Mouse (Mus musculus) kidney, embryonic 15.5 days (tissue): ENCODE measurements at regions not wholly inside any gene's neighbourhood (a gene's known extent, or its start where the extent isn't known, plus 50 kb on each side); places are given as distances from the start of the nearest gene placed in this dataset.
A peak's percentile ranks its signal among the peaks of the same experiment; 100 is the strongest.
"Not testable (repeated sequence)": the region's sequence is repeated elsewhere in the genome, so short reads cannot be mapped to it uniquely, and the experiment has no call there.

ENCODE experiments used
- ATAC-seq: fragments of 200-750 bp; cut with Nextera tagmentation; replicated peaks from 2 replicates; pipeline ENCODE4 v1.8.0; 2017; ENCODE audit warnings: moderate TSS enrichment; ENCODE audit not compliant: low FRiP score
- H3K27ac ChIP-seq: fragments of 300-500 bp; sonication (generic); 2 replicates; pipeline ENCODE4 v1.5.1; 2015; ENCODE audit warnings: mild to moderate bottlenecking, inconsistent platforms
- H3K27me3 ChIP-seq: fragments of 300-500 bp; sonication (generic); 2 replicates; pipeline ENCODE4 v1.6.1; 2015; ENCODE audit warnings: inconsistent platforms
- H3K36me3 ChIP-seq: fragments of 300-500 bp; sonication (generic); 2 replicates; pipeline ENCODE4 v1.6.1; 2015; ENCODE audit warnings: inconsistent platforms
- H3K4me1 ChIP-seq: fragments of 300-500 bp; sonication (generic); 2 replicates; pipeline ENCODE4 v1.6.1; 2015; ENCODE audit warnings: inconsistent platforms
- H3K4me2 ChIP-seq: fragments of 300-500 bp; sonication (generic); 2 replicates; pipeline ENCODE4 v1.6.1; 2015; ENCODE audit warnings: moderate library complexity, mild to moderate bottlenecking, inconsistent platforms
- H3K4me3 ChIP-seq: fragments of 300-500 bp; sonication (generic); replicated peaks from 2 replicates; pipeline ENCODE4 v1.5.1; 2015; ENCODE audit warnings: mild to moderate bottlenecking, inconsistent platforms
- H3K9ac ChIP-seq: fragments of 300-500 bp; sonication (generic); 2 replicates; pipeline ENCODE4 v1.6.1; 2015; ENCODE audit warnings: mild to moderate bottlenecking, inconsistent platforms
- H3K9me3 ChIP-seq: fragments of 300-500 bp; sonication (generic); replicated peaks from 2 replicates; pipeline ENCODE4 v1.6.1; 2016; ENCODE audit warnings: inconsistent platforms
- WGBS: fragments of 180-500 bp; shearing (Covaris S2); methylation state at CpG from one replicate; pipeline ENCODE4 v1.1.7; 2015; ENCODE audit warnings: mixed read lengths; 5-methylcytosine and 5-hydroxymethylcytosine counted together

DNA sequence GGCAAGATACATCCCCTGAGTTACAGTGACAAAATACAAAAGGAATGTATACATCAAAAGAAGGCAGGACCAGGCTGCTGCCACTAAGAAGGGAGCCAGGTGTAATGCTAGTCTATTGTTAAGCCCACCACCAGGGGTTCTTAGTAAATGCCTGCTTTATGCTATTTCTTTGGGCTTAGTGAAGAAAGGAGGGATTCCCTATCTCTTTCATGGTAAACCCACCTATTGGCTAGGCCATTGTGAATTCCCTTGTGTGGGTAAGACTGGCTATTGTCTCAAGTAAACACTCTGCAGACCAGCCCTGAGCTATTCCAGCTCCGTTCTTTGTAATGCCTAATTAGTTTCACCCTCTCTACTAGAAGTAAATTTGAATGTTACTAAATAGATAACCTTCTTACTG, 716.6 kb upstream of the 1700015G11Rik start:
- not testable (repeated sequence) for H3K9me3 ChIP-seq, H3K4me3 ChIP-seq, H3K27me3 ChIP-seq, ATAC-seq, H3K4me1 ChIP-seq, H3K9ac ChIP-seq, H3K36me3 ChIP-seq, H3K27ac ChIP-seq, H3K4me2 ChIP-seq
- WGBS, result 65% methylated on average over 1 of the region's 1 CpGs

GRCm38 (mm10) chr7:52726236-52726905, 710.8 kb upstream of the 1700015G11Rik start:
- ATAC-seq, result no peak
- 74% methylated on average over 2 of the region's 2 CpGs for WGBS

GRCm38 (mm10) chr7:52702464-52703145, 687.1 kb upstream of the 1700015G11Rik start:
- 51% methylated on average over 3 of the region's 3 CpGs for WGBS
- ATAC-seq, result peak; percentile 88
- Histone ChIP-seq H3K4me2 (no peak overlapping the region), H3K27me3 (no peaks in the 10 kb centered on the region), H3K27ac (no peak overlapping the region), H3K4me3 (no peak overlapping the region), H3K9me3 (no peaks in the 10 kb centered on the region), H3K36me3 (no peaks in the 10 kb centered on the region), H3K4me1 (no peaks in the 10 kb centered on the region), H3K9ac (no peak overlapping the region)

More at GRCm38 (mm10) chr7:52726236-52726905, 710.8 kb upstream of the 1700015G11Rik start:
- no peak overlapping the region for H3K27ac ChIP-seq
- H3K9me3 ChIP-seq, result no peaks in the 10 kb centered on the region
- H3K4me3 ChIP-seq, result no peak overlapping the region
- no peaks in the 10 kb centered on the region for H3K27me3 ChIP-seq
- no peak overlapping the region for H3K9ac ChIP-seq
- H3K4me1 ChIP-seq, result no peaks in the 10 kb centered on the region
- no peak overlapping the region for H3K4me2 ChIP-seq
- H3K36me3 ChIP-seq, result no peaks in the 10 kb centered on the region

DNA sequence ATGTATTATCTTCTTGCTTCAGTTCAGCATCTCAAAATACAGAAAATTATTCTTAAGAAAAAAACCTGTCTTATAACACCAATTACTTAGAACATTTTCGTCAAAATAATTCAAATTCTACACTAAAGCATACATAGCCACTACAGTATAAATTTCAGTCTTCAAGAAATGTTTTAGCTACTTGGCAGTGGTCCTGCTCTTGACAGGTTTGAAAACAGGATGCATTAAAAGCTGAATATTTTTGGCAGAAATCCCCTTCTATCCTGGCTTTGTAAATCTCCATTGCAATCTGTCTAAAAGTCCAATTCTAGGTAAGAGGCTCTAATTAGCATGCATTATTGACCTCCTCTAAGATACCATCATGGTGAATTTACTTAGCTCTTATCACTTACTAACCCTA, 652.8 kb upstream of the 1700015G11Rik start:
- Histone ChIP-seq H3K27me3 (no peaks in the 10 kb centered on the region), H3K9ac (no peak overlapping the region), H3K36me3 (no peaks in the 10 kb centered on the region), H3K27ac (no peak overlapping the region), H3K4me1 (no peaks in the 10 kb centered on the region), H3K9me3 (no peaks in the 10 kb centered on the region), H3K4me2 (no peak overlapping the region), H3K4me3 (no peak overlapping the region)
- WGBS, result 64% methylated on average over 1 of the region's 1 CpGs
- no peak for ATAC-seq
